Mouse (Mus musculus) spleen, postnatal 10 days (tissue): ENCODE data around the gene Bend3.
A peak's percentile ranks its signal among the peaks of the same experiment; 100 is the strongest.
"Not testable (repeated sequence)": the region's sequence is repeated elsewhere in the genome, so short reads cannot be mapped to it uniquely, and the experiment has no call there.

ENCODE experiments used
- DNase-seq, 2 experiments: peaks; one replicate each; pipeline ENCODE4 v3.0.0; 2021 to 2022; ENCODE audit warnings: low spot score in 2 of 2

The Bend3 gene

GRCm38 (mm10) chr10:43480227-43480849 lies 1.7 kb downstream of the Bend3 start:
- peak in 1 of 2 experiments; percentile 14 for DNase-seq

- no peak for DNase-seq
Observed at GRCm38 (mm10) chr10:43481179-43481578, 2.5 kb downstream of the Bend3 start.

- no peak for DNase-seq
Observed at GRCm38 (mm10) chr10:43482021-43482420, 3.4 kb downstream of the Bend3 start.

- DNase-seq = no peak
Observed at GRCm38 (mm10) chr10:43483426-43483995, 4.9 kb downstream of the Bend3 start.

GRCm38 (mm10) chr10:43485751-43486268 lies 7.2 kb downstream of the Bend3 start:
- DNase-seq = no peak

GRCm38 (mm10) chr10:43487441-43488010 lies 8.9 kb downstream of the Bend3 start:
- no peak for DNase-seq

- DNase-seq = no peak
Observed at GRCm38 (mm10) chr10:43488258-43488657, 9.6 kb downstream of the Bend3 start.

GRCm38 (mm10) chr10:43489139-43489538 lies 10.5 kb downstream of the Bend3 start:
- DNase-seq = no peak

- no peak for DNase-seq
Observed at GRCm38 (mm10) chr10:43489550-43489949, 10.9 kb downstream of the Bend3 start.

GRCm38 (mm10) chr10:43490034-43490433 lies 11.4 kb downstream of the Bend3 start:
- DNase-seq = no peak

GRCm38 (mm10) chr10:43490846-43491245 lies 12.2 kb downstream of the Bend3 start:
- no peak for DNase-seq

- no peak for DNase-seq
Observed at GRCm38 (mm10) chr10:43502599-43502998, 24.0 kb downstream of the Bend3 start.

GRCm38 (mm10) chr10:43504291-43504690 lies 25.7 kb downstream of the Bend3 start:
- no peak for DNase-seq

GRCm38 (mm10) chr10:43507051-43507450 lies 28.4 kb downstream of the Bend3 start:
- DNase-seq = no peak

GRCm38 (mm10) chr10:43509228-43509627 lies 30.6 kb downstream of the Bend3 start:
- DNase-seq = no peak

GRCm38 (mm10) chr10:43512976-43513375 lies 34.3 kb downstream of the Bend3 start:
- DNase-seq = no peak

GRCm38 (mm10) chr10:43516992-43517660 lies 38.5 kb downstream of the Bend3 start:
- DNase-seq = no peak

- DNase-seq = no peak
Observed at GRCm38 (mm10) chr10:43517836-43518235, 39.2 kb downstream of the Bend3 start.

GRCm38 (mm10) chr10:43518368-43518767 lies 39.7 kb downstream of the Bend3 start:
- no peak for DNase-seq

- no peak for DNase-seq
Observed at GRCm38 (mm10) chr10:43519977-43520376, 41.3 kb downstream of the Bend3 start.

- not testable (repeated sequence) for DNase-seq
Observed at GRCm38 (mm10) chr10:43523931-43524330, 45.3 kb downstream of the Bend3 start, which contains the start of gene Gm9803. Gene Gm9803, plus strand, starts transcription at chr10:43524084.
